Mouse (Mus musculus) embryonic facial prominence, embryonic 12.5 days (tissue): ENCODE results near the gene Crocc. TPM values are rescaled to one million over a fixed set of nuclear protein-coding genes. Genes with fewer than 3 reads are reported as not detected.
A peak's percentile ranks its signal among the peaks of the same experiment; 100 is the strongest.

ENCODE experiments used
- ATAC-seq: fragments of 200-750 bp; cut with Nextera tagmentation; 2 replicates; pipeline ENCODE4 v1.8.0; 2017; ENCODE audit not compliant: insufficient number of reproducible peaks, insufficient read depth, low FRiP score, low TSS enrichment
- H3K27ac ChIP-seq: fragments of 300-500 bp; sonication (generic); 2 replicates; pipeline ENCODE4 v1.5.1; 2016; ENCODE audit warnings: mild to moderate bottlenecking
- H3K27me3 ChIP-seq: fragments of 300-500 bp; sonication (generic); 2 replicates; pipeline ENCODE4 v1.6.1; 2016; ENCODE audit warnings: mild to moderate bottlenecking, moderate library complexity
- H3K36me3 ChIP-seq: fragments of 300-500 bp; sonication (generic); 2 replicates; pipeline ENCODE4 v1.6.1; 2016; ENCODE audit warnings: mild to moderate bottlenecking
- H3K4me1 ChIP-seq: fragments of 300-500 bp; sonication (generic); 2 replicates; pipeline ENCODE4 v1.6.1; 2016
- H3K4me2 ChIP-seq: fragments of 300-500 bp; sonication (generic); replicated peaks from 2 replicates; pipeline ENCODE4 v1.6.1; 2016; ENCODE audit warnings: mild to moderate bottlenecking, moderate library complexity
- H3K4me3 ChIP-seq: fragments of 300-500 bp; sonication (generic); 2 replicates; pipeline ENCODE4 v1.5.1; 2016; ENCODE audit warnings: mild to moderate bottlenecking
- H3K9ac ChIP-seq: fragments of 300-500 bp; sonication (generic); 2 replicates; pipeline ENCODE4 v1.6.1; 2016; ENCODE audit warnings: mild to moderate bottlenecking, moderate library complexity
- H3K9me3 ChIP-seq: fragments of 300-500 bp; sonication (generic); 2 replicates; pipeline ENCODE4 v1.6.1; 2016; ENCODE audit warnings: mild to moderate bottlenecking, moderate library complexity
- WGBS: fragments of 180-500 bp; shearing (Covaris S2); methylation state at CpG from one replicate; pipeline ENCODE4 v1.1.7; 2016; 5-methylcytosine and 5-hydroxymethylcytosine counted together
- polyA plus RNA-seq: library from polyadenylated mRNA; unstranded; fragments of >200 nt; fragmentation: Nextera tagmentation; extraction: Ambion mirVana; gene quantifications from 2 replicates; pipeline ENCODE4 v1.2.1, GENCODE M21; 2016

The Crocc gene
- 13.2 TPM in 2 replicates for polyA plus RNA-seq

- Histone ChIP-seq H3K27ac (peak within 1 kb of the TSS; percentile 93), H3K4me3 (peak within 1 kb of the TSS; percentile 57), H3K4me1 (peaks cover 15% of the 10 kb centered on the region), H3K36me3 (peaks cover 23% of the 10 kb centered on the region; the same call in 1 of the 2 replicates), H3K9ac (peak within 1 kb of the TSS; percentile 82), H3K27me3 (no peaks in the 10 kb centered on the region), H3K4me2 (peak within 1 kb of the TSS; percentile 65), H3K9me3 (no peaks in the 10 kb centered on the region)
- ATAC-seq: peak; percentile 92
- WGBS: under 1% methylated on average over 77 of the region's 77 CpGs
These were observed at the start of gene Crocc for GRCm38 (mm10) chr4:141060426-141061301. Gene Crocc (minus strand): TSS chr4:141060550.

- no peaks in the 10 kb centered on the region for H3K4me1 ChIP-seq
- H3K9ac ChIP-seq: no peak overlapping the region
- H3K9me3 ChIP-seq: no peaks in the 10 kb centered on the region
- no peak overlapping the region for H3K27ac ChIP-seq
- no peaks in the 10 kb centered on the region for H3K27me3 ChIP-seq
- no peak overlapping the region for H3K4me2 ChIP-seq
- peaks cover 34% of the 10 kb centered on the region for H3K36me3 ChIP-seq
- H3K4me3 ChIP-seq: no peak overlapping the region
- ATAC-seq: no peak
- WGBS: 22% methylated on average over 10 of the region's 10 CpGs
These were observed 47.9 kb upstream of the Crocc start for GRCm38 (mm10) chr4:141108196-141108732.

- no peak for ATAC-seq
- H3K4me1 ChIP-seq: no peaks in the 10 kb centered on the region
- 82% methylated on average over 16 of the region's 16 CpGs for WGBS
- H3K27ac ChIP-seq: no peak overlapping the region
- no peaks in the 10 kb centered on the region for H3K9me3 ChIP-seq
- H3K27me3 ChIP-seq: no peaks in the 10 kb centered on the region
- peaks cover 17% of the 10 kb centered on the region for H3K36me3 ChIP-seq
- H3K9ac ChIP-seq: no peak overlapping the region
- no peak overlapping the region for H3K4me2 ChIP-seq
- no peak overlapping the region for H3K4me3 ChIP-seq
These were observed 46.3 kb upstream of the Crocc start for GRCm38 (mm10) chr4:141106526-141107183.

GRCm38 (mm10) chr4:141101855-141102254, 41.5 kb upstream of the Crocc start:
- ATAC-seq: no peak
- Histone ChIP-seq H3K27me3 (no peaks in the 10 kb centered on the region), H3K36me3 (no peaks in the 10 kb centered on the region), H3K9ac (no peak overlapping the region), H3K4me1 (no peaks in the 10 kb centered on the region), H3K4me3 (no peak overlapping the region), H3K27ac (no peak overlapping the region), H3K4me2 (no peak overlapping the region), H3K9me3 (no peaks in the 10 kb centered on the region)
- WGBS: 66% methylated on average over 6 of the region's 6 CpGs

- WGBS: 88% methylated on average over 9 of the region's 9 CpGs
- H3K9ac ChIP-seq: no peak overlapping the region
- H3K27me3 ChIP-seq: no peaks in the 10 kb centered on the region
- no peaks in the 10 kb centered on the region for H3K9me3 ChIP-seq
- no peak overlapping the region for H3K27ac ChIP-seq
- no peaks in the 10 kb centered on the region for H3K36me3 ChIP-seq
- H3K4me3 ChIP-seq: no peak overlapping the region
- H3K4me1 ChIP-seq: no peaks in the 10 kb centered on the region
- ATAC-seq: no peak
- no peak overlapping the region for H3K4me2 ChIP-seq
These were observed 40.9 kb upstream of the Crocc start for GRCm38 (mm10) chr4:141101291-141101690.

- Histone ChIP-seq H3K27me3 (no peaks in the 10 kb centered on the region), H3K4me3 (no peak overlapping the region), H3K9ac (no peak overlapping the region), H3K27ac (no peak overlapping the region), H3K4me1 (no peaks in the 10 kb centered on the region), H3K4me2 (no peak overlapping the region), H3K36me3 (no peaks in the 10 kb centered on the region), H3K9me3 (no peaks in the 10 kb centered on the region)
- no peak for ATAC-seq
- WGBS: 80% methylated on average over 5 of the region's 5 CpGs
These were observed 39.6 kb upstream of the Crocc start for GRCm38 (mm10) chr4:141099956-141100355.

- Histone ChIP-seq H3K9ac (no peak overlapping the region), H3K9me3 (no peaks in the 10 kb centered on the region), H3K27ac (no peak overlapping the region), H3K27me3 (no peaks in the 10 kb centered on the region), H3K4me3 (no peak overlapping the region), H3K4me2 (no peak overlapping the region), H3K36me3 (no peaks in the 10 kb centered on the region), H3K4me1 (no peaks in the 10 kb centered on the region)
- 82% methylated on average over 4 of the region's 4 CpGs for WGBS
- ATAC-seq: no peak
These were observed 38.6 kb upstream of the Crocc start for GRCm38 (mm10) chr4:141098935-141099334.

- Histone ChIP-seq H3K9me3 (no peaks in the 10 kb centered on the region), H3K4me1 (no peaks in the 10 kb centered on the region), H3K27me3 (no peaks in the 10 kb centered on the region), H3K4me3 (no peak overlapping the region), H3K36me3 (no peaks in the 10 kb centered on the region), H3K27ac (no peak overlapping the region), H3K4me2 (0 out of 2 replicates have a peak overlapping the region, but pooled peaks have one; percentile 11), H3K9ac (no peak overlapping the region)
- no peak for ATAC-seq
- WGBS: 15% methylated on average over 9 of the region's 9 CpGs
These were observed 36.4 kb upstream of the Crocc start for GRCm38 (mm10) chr4:141096710-141097109.

- 81% methylated on average over 10 of the region's 10 CpGs for WGBS
- Histone ChIP-seq H3K4me2 (no peak overlapping the region), H3K27ac (no peak overlapping the region), H3K4me1 (no peaks in the 10 kb centered on the region), H3K36me3 (no peaks in the 10 kb centered on the region), H3K27me3 (no peaks in the 10 kb centered on the region), H3K9me3 (no peaks in the 10 kb centered on the region), H3K4me3 (no peak overlapping the region), H3K9ac (no peak overlapping the region)
- no peak for ATAC-seq
These were observed 34.7 kb upstream of the Crocc start for GRCm38 (mm10) chr4:141095016-141095415.

- Histone ChIP-seq H3K4me3 (no peak overlapping the region), H3K27ac (no peak overlapping the region), H3K9ac (no peak overlapping the region), H3K4me1 (no peaks in the 10 kb centered on the region), H3K4me2 (no peak overlapping the region), H3K36me3 (no peaks in the 10 kb centered on the region), H3K27me3 (no peaks in the 10 kb centered on the region), H3K9me3 (no peaks in the 10 kb centered on the region)
- ATAC-seq: no peak
- 65% methylated on average over 9 of the region's 9 CpGs for WGBS
These were observed 28.4 kb upstream of the Crocc start for GRCm38 (mm10) chr4:141088714-141089113.

- Histone ChIP-seq H3K27me3 (no peaks in the 10 kb centered on the region), H3K9me3 (no peaks in the 10 kb centered on the region), H3K36me3 (no peaks in the 10 kb centered on the region), H3K4me2 (no peak within 1 kb of the TSS), H3K27ac (no peak within 1 kb of the TSS), H3K4me1 (no peaks in the 10 kb centered on the region), H3K9ac (no peak within 1 kb of the TSS), H3K4me3 (no peak within 1 kb of the TSS)
- no peak for ATAC-seq
- WGBS: 74% methylated on average over 6 of the region's 6 CpGs
These were observed 27.7 kb upstream of the Crocc start, which contains the start of gene Spata21 for GRCm38 (mm10) chr4:141088033-141088432. Gene Spata21 (plus strand): TSS chr4:141088333.

- Histone ChIP-seq H3K4me1 (no peaks in the 10 kb centered on the region), H3K4me2 (no peak overlapping the region), H3K36me3 (no peaks in the 10 kb centered on the region), H3K4me3 (no peak overlapping the region), H3K9me3 (no peaks in the 10 kb centered on the region), H3K27ac (no peak overlapping the region), H3K9ac (no peak overlapping the region), H3K27me3 (no peaks in the 10 kb centered on the region)
- WGBS: 77% methylated on average over 10 of the region's 10 CpGs
- ATAC-seq: no peak
These were observed 26.5 kb upstream of the Crocc start for GRCm38 (mm10) chr4:141086862-141087261.
